In the genomic region with DNA sequence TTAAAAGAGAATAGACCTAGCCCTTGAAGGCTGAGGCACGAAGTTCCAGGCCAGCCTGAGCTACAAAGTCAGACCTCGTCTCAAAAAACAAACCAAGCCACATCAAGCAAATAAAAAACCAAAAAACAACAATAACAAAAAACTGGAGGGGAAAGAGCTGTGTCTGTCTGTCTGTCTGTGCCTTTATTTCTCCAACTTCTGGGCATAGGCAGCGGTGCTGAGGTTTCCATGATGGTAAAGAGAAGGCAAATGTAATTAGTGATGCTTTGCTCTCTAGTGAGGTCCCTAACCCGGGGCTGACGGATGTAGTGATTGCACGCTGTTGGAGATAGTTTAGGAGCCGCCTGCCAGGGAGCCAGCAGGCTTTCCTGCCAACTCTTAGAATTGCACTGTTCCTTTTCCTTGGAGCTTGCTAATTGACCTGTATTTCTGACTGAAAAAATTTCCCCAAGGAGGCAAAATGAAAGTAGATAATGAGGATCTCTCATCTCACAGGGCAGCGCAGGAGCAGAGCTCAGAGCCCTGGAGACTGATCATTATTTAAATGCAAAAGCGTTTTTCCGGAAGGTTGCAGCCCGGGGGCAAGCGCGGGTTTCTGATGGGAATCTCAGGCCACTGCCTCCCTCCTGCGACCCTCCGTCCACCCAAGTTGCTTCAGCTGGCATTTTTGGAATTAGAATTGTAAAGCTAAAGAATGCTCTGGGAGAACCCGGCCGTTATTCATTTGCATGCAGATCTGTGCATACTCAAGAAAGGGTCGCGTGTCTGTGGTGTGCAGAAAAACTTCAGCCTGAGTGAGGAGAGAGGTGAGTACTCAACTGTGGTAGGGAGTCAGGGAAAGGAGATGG, we compare ENCODE assay signal across 8 mouse cellular contexts. TPM values are rescaled to one million over a fixed set of nuclear protein-coding genes. Genes with fewer than 3 reads are reported as not detected.
DNase-seq lines count a peak whose midpoint lies in the region; ATAC-seq and TF ChIP-seq lines count a peak whose summit lies in the region.

No protein-coding gene starts in this region.

- TF ChIP-seq POLR2A in CH12.LX (IDR thresholded peaks at IDR 0.05; ENCODE audit: low read depth, low read length), result no peak

- TF ChIP-seq RAD21 in CH12.LX (IDR thresholded peaks at IDR 0.05; ENCODE audit: low read depth, low read length), result no peak

- TF ChIP-seq CTCF in CH12.LX (conservative IDR thresholded peaks at IDR 0.05 in 1 of 2, IDR thresholded peaks at IDR 0.05 in 1 of 2; ENCODE audit: low read depth in 2 of 2, low read length in 2 of 2), result no peak

- H3K4me3 ChIP-seq in CH12.LX (replicated peaks in 1 of 3; ENCODE audit: low read depth in 2 of 3, low read length in 2 of 3, poor library complexity in 1 of 3), result peak overlapping the region; percentile 51 to 59 (median 51)
- peak overlapping the region; percentile 16 for H3K4me3 ChIP-seq in forebrain, embryonic 13.5 days
- no peak overlapping the region for H3K4me3 ChIP-seq in liver, embryonic 16.5 days (ENCODE audit: low read depth, low read length)

- no peaks in the 10 kb centered on the region for H3K27me3 ChIP-seq in CH12.LX (replicated peaks)
- no peaks in the 10 kb centered on the region for H3K27me3 ChIP-seq in forebrain, embryonic 13.5 days
- H3K27me3 ChIP-seq in liver, embryonic 16.5 days (ENCODE audit: control insufficient read depth, insufficient read depth, low read depth, low read length), result no peaks in the 10 kb centered on the region

- peak; percentile 20 to 35 for DNase-seq in cerebellum, postnatal 10 days
- no peak for DNase-seq in cerebellum, adult 11-12 months
- DNase-seq in CH12.LX (ENCODE audit: extremely low read depth), result no peak
- no peak for DNase-seq in thymus, postnatal 14 days
- no peak for DNase-seq in ovary, postnatal 36 days (ENCODE audit: low spot score)
- no peak for DNase-seq in urinary bladder, postnatal 36 days (ENCODE audit: low spot score in 2 of 2)

- peaks cover 0 to 9% of the 10 kb centered on the region in 2 experiments for H3K36me3 ChIP-seq in CH12.LX (replicated peaks in 1 of 2; ENCODE audit: control insufficient read depth in 1 of 2, insufficient read depth in 1 of 2, low read length in 1 of 2)
- H3K36me3 ChIP-seq in forebrain, embryonic 13.5 days (ENCODE audit: poor library complexity, severe bottlenecking), result no peaks in the 10 kb centered on the region
- no peaks in the 10 kb centered on the region for H3K36me3 ChIP-seq in liver, embryonic 16.5 days (ENCODE audit: control insufficient read depth, insufficient read depth)

- H3K79me2 ChIP-seq in CH12.LX (replicated peaks; ENCODE audit: control insufficient read depth, extremely low read depth, insufficient read depth, poor library complexity, severe bottlenecking), result no peaks in the 10 kb centered on the region

- no peak overlapping the region for H3K27ac ChIP-seq in CH12.LX (ENCODE audit: insufficient read depth, low read depth)
- H3K27ac ChIP-seq in forebrain, embryonic 13.5 days, result peak overlapping the region; percentile 75
- no peak overlapping the region for H3K27ac ChIP-seq in liver, embryonic 16.5 days (ENCODE audit: low read length)

- H3K9me3 ChIP-seq in CH12.LX (replicated peaks; ENCODE audit: low read length), result no peaks in the 10 kb centered on the region
- H3K9me3 ChIP-seq in forebrain, embryonic 13.5 days (replicated peaks), result no peaks in the 10 kb centered on the region
- no peaks in the 10 kb centered on the region for H3K9me3 ChIP-seq in liver, embryonic 16.5 days (replicated peaks; ENCODE audit: control insufficient read depth, low read length)

- peaks cover 0 to 39% of the 10 kb centered on the region in 2 experiments; a peak in 2 of 4 replicates for H3K4me1 ChIP-seq in CH12.LX (ENCODE audit: control insufficient read depth in 1 of 2, insufficient read depth in 2 of 2)
- peaks cover 32% of the 10 kb centered on the region for H3K4me1 ChIP-seq in forebrain, embryonic 13.5 days
- no peaks in the 10 kb centered on the region for H3K4me1 ChIP-seq in liver, embryonic 16.5 days (ENCODE audit: control insufficient read depth, low read depth, low read length)

- 2% methylated on average over 19 of the region's 19 CpGs for WGBS in forebrain, embryonic 13.5 days
- 17% methylated on average over 19 of the region's 19 CpGs for WGBS in liver, embryonic 16.5 days (ENCODE audit: insufficient replicate concordance)

- no peak for TF ChIP-seq EP300 in CH12.LX (IDR thresholded peaks at IDR 0.05; ENCODE audit: low read length)

- dilution Hi-C loops in CH12.LX (cut with MboI; ENCODE audit: extremely low pct_ligation_motif_present, extremely low pct_unique_long_range_greater_than_20kb, low sequenced_read_pairs), result no loop called here

- in situ Hi-C loops in CH12.LX (cut with MboI; ENCODE audit: low pct_ligation_motif_present, low pct_unique_long_range_greater_than_20kb, low sequenced_read_pairs), result loop anchor here (25.0 kb wide), 1 partner anchor 96 kb away; a partner anchor contains a TSS

- peak overlapping the region; percentile 43 for H3K9ac ChIP-seq in CH12.LX (ENCODE audit: insufficient read depth, low read depth)
- H3K9ac ChIP-seq in forebrain, embryonic 13.5 days, result peak overlapping the region; percentile 51; the same call in 1 of the 2 replicates
- no peak overlapping the region for H3K9ac ChIP-seq in liver, embryonic 16.5 days (ENCODE audit: low read depth, low read length)

- ATAC-seq in forebrain, embryonic 13.5 days, result peak; percentile 80
- ATAC-seq in liver, embryonic 16.5 days (ENCODE audit: low read depth), result no peak

- peak overlapping the region; percentile 93 for H3K4me2 ChIP-seq in CH12.LX (ENCODE audit: insufficient read depth, low read depth, poor library complexity, severe bottlenecking)
- peak overlapping the region; percentile 53 for H3K4me2 ChIP-seq in forebrain, embryonic 13.5 days
- peak overlapping the region; percentile 6; the same call in 1 of the 2 replicates for H3K4me2 ChIP-seq in liver, embryonic 16.5 days (ENCODE audit: low read depth, low read length)

TF ChIP-seq in CH12.LX, 34 proteins besides CTCF, POLR2A, EP300 and RAD21:
- peak; percentile 13; the same call in 1 of the 2 replicates for TF ChIP-seq IRF4 (IDR thresholded peaks at IDR 0.05; ENCODE audit: low read depth, low read length)
- peak; percentile 86 for TF ChIP-seq BHLHE40 (IDR thresholded peaks at IDR 0.05; ENCODE audit: low read depth, low read length)
- no peak for TF ChIP-seq MAZ (IDR thresholded peaks at IDR 0.05; ENCODE audit: low read depth, low read length)

RNA-seq across cellular contexts. Expression of a gene that starts 14.1 kb away (rescaled TPM):
- 0.04 TPM in 2 replicates for total RNA-seq in CH12.LX (2012; rRNA removed)
- total RNA-seq in CH12.LX (2014; rRNA removed), result 0.09 and 0.14 TPM in 2 replicates
- 0.16 and 0.22 TPM in 2 replicates for polyA plus RNA-seq in CH12.LX (2012; ENCODE audit: insufficient read length, low read depth)
- polyA plus RNA-seq in forebrain, embryonic 13.5 days (2015; fragmentation: Nextera tagmentation; extraction: Ambion mirVana), result 4.2 and 4.8 TPM in 2 replicates
- 0.06 and 0.12 TPM in 2 replicates for polyA plus RNA-seq in liver, embryonic 16.5 days (2015; fragmentation: Nextera tagmentation; extraction: Ambion mirVana)

RNA-seq across cellular contexts. Expression of a gene that starts 49.1 kb away (rescaled TPM):
- total RNA-seq in CH12.LX (2012; rRNA removed), result 31.3 and 35.9 TPM in 2 replicates
- total RNA-seq in CH12.LX (2014; rRNA removed), result 61.4 and 70.6 TPM in 2 replicates
- polyA plus RNA-seq in CH12.LX (2012; ENCODE audit: insufficient read length, low read depth), result 42.6 and 49.3 TPM in 2 replicates
- 52.8 and 53.4 TPM in 2 replicates for polyA plus RNA-seq in forebrain, embryonic 13.5 days (2015; fragmentation: Nextera tagmentation; extraction: Ambion mirVana)
- polyA plus RNA-seq in liver, embryonic 16.5 days (2015; fragmentation: Nextera tagmentation; extraction: Ambion mirVana), result 10.0 and 11.0 TPM in 2 replicates

RNA-seq across cellular contexts. Expression of a gene that starts 51.4 kb away (rescaled TPM):
- 57.6 and 61.2 TPM in 2 replicates for total RNA-seq in CH12.LX (2012; rRNA removed)
- 175 and 225 TPM in 2 replicates for total RNA-seq in CH12.LX (2014; rRNA removed)
- polyA plus RNA-seq in CH12.LX (2012; ENCODE audit: insufficient read length, low read depth), result 105 and 119 TPM in 2 replicates
- 322 and 362 TPM in 2 replicates for polyA plus RNA-seq in forebrain, embryonic 13.5 days (2015; fragmentation: Nextera tagmentation; extraction: Ambion mirVana)
- polyA plus RNA-seq in liver, embryonic 16.5 days (2015; fragmentation: Nextera tagmentation; extraction: Ambion mirVana), result 208 and 215 TPM in 2 replicates

Comparison
In these comparisons a context has a peak if more than half of its experiments do, and no peak if none do; other contexts are left out.
1. DNase-seq: peak in cerebellum, postnatal 10 days (2 of 2); none in cerebellum, adult 11-12 months (single experiment), CH12.LX (single experiment), thymus, postnatal 14 days (single experiment), ovary, postnatal 36 days (single experiment) and urinary bladder, postnatal 36 days (0 of 2).
2. H3K4me2 ChIP-seq: peak in every context shown above with its lines; median percentile 93 in CH12.LX; 53 in forebrain, embryonic 13.5 days; 6 in liver, embryonic 16.5 days.